Comparison of ENCODE assay signal across 8 mouse cellular contexts in the genomic region with DNA sequence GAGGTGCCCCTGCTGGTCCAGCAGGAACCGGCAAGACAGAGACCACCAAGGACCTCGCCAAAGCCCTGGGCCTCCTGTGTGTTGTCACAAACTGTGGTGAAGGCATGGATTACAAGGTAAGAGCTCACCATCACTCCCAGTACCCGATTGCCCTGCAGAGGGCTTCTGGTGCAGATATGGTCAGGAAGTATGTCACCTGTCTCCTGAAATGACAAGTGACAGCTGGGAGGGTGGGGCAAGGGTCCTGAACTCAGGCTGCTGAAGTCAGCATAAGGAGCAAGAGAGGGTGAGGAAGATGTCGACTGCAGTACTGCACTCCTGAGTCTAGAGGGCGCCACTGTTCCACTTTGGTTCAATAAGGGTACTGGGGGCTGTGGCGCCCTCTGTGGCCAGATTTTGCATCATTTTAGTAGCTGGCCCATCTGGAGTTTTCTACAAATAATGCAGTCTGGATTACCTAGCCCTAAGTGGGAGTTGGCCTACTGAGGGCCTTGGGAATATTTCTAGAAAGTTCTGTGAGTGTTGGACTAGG. TPM values are rescaled to one million over a fixed set of nuclear protein-coding genes. Genes with fewer than 3 reads are reported as not detected.
A peak's percentile ranks its signal among the peaks of the same experiment; 100 is the strongest.
DNase-seq lines count a peak whose midpoint lies in the region; ATAC-seq and TF ChIP-seq lines count a peak whose summit lies in the region.

No protein-coding gene starts in this region.

- no peak overlapping the region for H3K4me2 ChIP-seq in hindbrain, postnatal 0 days (ENCODE audit: low read depth, low read length)
- no peak overlapping the region for H3K4me2 ChIP-seq in hindbrain, embryonic 16.5 days (ENCODE audit: low read length)
- H3K4me2 ChIP-seq in midbrain, postnatal 0 days (ENCODE audit: low read depth, low read length, poor library complexity, severe bottlenecking), result no peak overlapping the region

- H3K36me3 ChIP-seq in hindbrain, postnatal 0 days (ENCODE audit: insufficient read depth, low read length), result no peaks in the 10 kb centered on the region
- H3K36me3 ChIP-seq in hindbrain, embryonic 16.5 days (ENCODE audit: control insufficient read depth, insufficient read depth, low read length), result no peaks in the 10 kb centered on the region
- no peaks in the 10 kb centered on the region for H3K36me3 ChIP-seq in midbrain, postnatal 0 days (ENCODE audit: insufficient read depth, low read length)

- no peaks in the 10 kb centered on the region for H3K27me3 ChIP-seq in hindbrain, postnatal 0 days (ENCODE audit: insufficient read depth, low read length)
- H3K27me3 ChIP-seq in hindbrain, embryonic 16.5 days (replicated peaks; ENCODE audit: control insufficient read depth, insufficient read depth, low read length), result no peaks in the 10 kb centered on the region
- no peaks in the 10 kb centered on the region for H3K27me3 ChIP-seq in midbrain, postnatal 0 days (ENCODE audit: insufficient read depth, low read length)

- no peak overlapping the region for H3K4me3 ChIP-seq in hindbrain, postnatal 0 days (ENCODE audit: low read length)
- H3K4me3 ChIP-seq in hindbrain, embryonic 16.5 days (ENCODE audit: low read length), result no peak overlapping the region
- H3K4me3 ChIP-seq in midbrain, postnatal 0 days (ENCODE audit: low read depth, low read length), result no peak overlapping the region

- 63% methylated on average over 6 of the region's 6 CpGs for WGBS in hindbrain, postnatal 0 days
- WGBS in hindbrain, embryonic 16.5 days, result 66% methylated on average over 6 of the region's 6 CpGs
- WGBS in midbrain, postnatal 0 days, result 57% methylated on average over 6 of the region's 6 CpGs

- no peaks in the 10 kb centered on the region for H3K9me3 ChIP-seq in hindbrain, postnatal 0 days (ENCODE audit: low read length)
- H3K9me3 ChIP-seq in hindbrain, embryonic 16.5 days (ENCODE audit: control insufficient read depth, low read length), result no peaks in the 10 kb centered on the region
- H3K9me3 ChIP-seq in midbrain, postnatal 0 days (ENCODE audit: low read length), result no peaks in the 10 kb centered on the region

- H3K27ac ChIP-seq in hindbrain, postnatal 0 days, result no peak overlapping the region
- H3K27ac ChIP-seq in hindbrain, embryonic 16.5 days (ENCODE audit: low read depth, low read length), result no peak overlapping the region
- no peak overlapping the region for H3K27ac ChIP-seq in midbrain, postnatal 0 days (ENCODE audit: low read depth, low read length)

- ATAC-seq in hindbrain, postnatal 0 days, result no peak
- no peak for ATAC-seq in hindbrain, embryonic 16.5 days
- ATAC-seq in cerebellum, adult (ENCODE audit: insufficient number of reproducible peaks, low FRiP score, low TSS enrichment), result peak; percentile 20; the same call in 1 of the 2 replicates
- ATAC-seq in midbrain, postnatal 0 days (ENCODE audit: low FRiP score), result no peak
- no peak for ATAC-seq in activated CD4-positive, CD25-positive, alpha-beta regulatory T cell, adult 4 months

- no peak overlapping the region for H3K9ac ChIP-seq in hindbrain, postnatal 0 days (replicated peaks; ENCODE audit: low read length)
- no peak overlapping the region for H3K9ac ChIP-seq in hindbrain, embryonic 16.5 days (ENCODE audit: low read depth, low read length)
- H3K9ac ChIP-seq in midbrain, postnatal 0 days (replicated peaks; ENCODE audit: low read length, poor library complexity, severe bottlenecking), result no peak overlapping the region

- peak; percentile 74 for DNase-seq in hindbrain, postnatal 0 days (ENCODE audit: low spot score)
- peak; percentile 85 for DNase-seq in ES-CJ7 (ENCODE audit: low read depth, low spot score)
- DNase-seq in gastrocnemius, adult 18-20 months (ENCODE audit: low spot score), result peak; percentile 23
- DNase-seq in layer of hippocampus, postnatal 25 days (ENCODE audit: extremely low spot score in 1 of 2, low spot score in 1 of 2), result peak; percentile 9 to 59
- peak; percentile 67 for DNase-seq in midbrain, postnatal 0 days (ENCODE audit: low spot score)

- no peaks in the 10 kb centered on the region for H3K4me1 ChIP-seq in hindbrain, postnatal 0 days (ENCODE audit: insufficient read depth, low read length)
- H3K4me1 ChIP-seq in hindbrain, embryonic 16.5 days (ENCODE audit: control insufficient read depth, insufficient read depth, low read depth, low read length), result no peaks in the 10 kb centered on the region
- H3K4me1 ChIP-seq in midbrain, postnatal 0 days (ENCODE audit: insufficient read depth, low read length), result no peaks in the 10 kb centered on the region

- peak; percentile 90 for TF ChIP-seq CTCF in hindbrain, postnatal 0 days (IDR thresholded peaks at IDR 0.05; ENCODE audit: low read depth)
- peak; percentile 76 for TF ChIP-seq CTCF in midbrain, postnatal 0 days (IDR thresholded peaks at IDR 0.05)

RNA-seq across cellular contexts. Expression of gene Dnah10, which starts 52.4 kb away (rescaled TPM):
- 0.47 and 3.0 TPM in 2 replicates for total RNA-seq in hindbrain, postnatal 0 days (2014; rRNA removed)
- polyA plus RNA-seq in hindbrain, postnatal 0 days (2015; fragmentation: Nextera tagmentation; extraction: Ambion mirVana), result 0.11 and 0.31 TPM in 2 replicates
- 0.13 and 0.32 TPM in 2 replicates for polyA plus RNA-seq in hindbrain, embryonic 16.5 days (2015; fragmentation: Nextera tagmentation; extraction: Ambion mirVana)
- total RNA-seq in gastrocnemius, adult 18-20 months (2021), result under 1 TPM; 0.05 to 0.18 TPM
- under 1 TPM; 0.32 to 0.56 TPM for total RNA-seq in layer of hippocampus, postnatal 25 days (2021)
- total RNA-seq in midbrain, postnatal 0 days (2014; rRNA removed), result 0.85 and 1.8 TPM in 2 replicates
- 0.19 and 0.20 TPM in 2 replicates for polyA plus RNA-seq in midbrain, postnatal 0 days (2015; fragmentation: Nextera tagmentation; extraction: Ambion mirVana)
- not detected for polyA plus RNA-seq in activated CD4-positive, CD25-positive, alpha-beta regulatory T cell, adult 4 months (2017; shearing (Covaris generic))

Comparison
In these comparisons a context has a peak if more than half of its experiments do, and no peak if none do; other contexts are left out.
1. DNase-seq: peak in every context shown above with its lines; median percentile 85 in ES-CJ7; 74 in hindbrain, postnatal 0 days; 67 in midbrain, postnatal 0 days; 34 in layer of hippocampus, postnatal 25 days; 23 in gastrocnemius, adult 18-20 months.